Mouse (Mus musculus) kidney, postnatal 25 days (tissue): ENCODE measurements around the gene Pik3r2.

ENCODE experiments used
- DNase-seq, 2 experiments: peaks; one replicate each; pipeline ENCODE4 v3.0.0; 2021; ENCODE audit warnings: mixed read lengths in 2 of 2

Gene Pik3r2

GRCm38 (mm10) chr8:70756476-70757040, 20.0 kb downstream of the Pik3r2 start:
- DNase-seq: peak in 1 of 2 experiments; percentile 33

GRCm38 (mm10) chr8:70755661-70756475, 20.6 kb downstream of the Pik3r2 start:
- DNase-seq: peak in 1 of 2 experiments; percentile 38

GRCm38 (mm10) chr8:70754871-70755660, 21.4 kb downstream of the Pik3r2 start:
- peak; percentile 50 to 80 for DNase-seq

GRCm38 (mm10) chr8:70754043-70754870, 22.3 kb downstream of the Pik3r2 start, which contains the start of gene Rab3a:
Gene Rab3a (plus strand): TSS chr8:70754679.
- DNase-seq: peak; percentile 97 to 100

DNA sequence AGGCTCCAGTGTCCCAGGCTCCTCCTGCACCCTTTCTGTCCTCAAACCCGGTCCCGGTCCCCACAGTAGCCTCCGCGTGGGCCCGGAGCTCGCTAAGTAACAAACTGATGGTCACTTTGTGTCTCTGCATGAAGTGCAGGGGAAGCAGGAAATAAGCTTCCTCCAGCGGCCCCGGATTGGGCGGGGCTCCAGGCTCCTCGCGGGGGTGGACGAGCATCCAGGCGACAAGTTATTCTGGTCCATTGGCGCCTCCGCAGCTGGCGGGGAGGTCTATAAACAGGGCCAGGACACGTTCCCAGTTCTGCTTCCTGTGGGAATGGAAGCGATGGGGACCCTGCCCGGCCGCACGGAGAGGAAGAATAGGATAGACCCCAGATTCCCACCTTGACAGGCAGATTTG, 23.4 kb downstream of the Pik3r2 start:
- peak; percentile 87 to 95 for DNase-seq

GRCm38 (mm10) chr8:70752000-70752764, 24.3 kb downstream of the Pik3r2 start:
- DNase-seq: peak; percentile 89 to 95

DNA sequence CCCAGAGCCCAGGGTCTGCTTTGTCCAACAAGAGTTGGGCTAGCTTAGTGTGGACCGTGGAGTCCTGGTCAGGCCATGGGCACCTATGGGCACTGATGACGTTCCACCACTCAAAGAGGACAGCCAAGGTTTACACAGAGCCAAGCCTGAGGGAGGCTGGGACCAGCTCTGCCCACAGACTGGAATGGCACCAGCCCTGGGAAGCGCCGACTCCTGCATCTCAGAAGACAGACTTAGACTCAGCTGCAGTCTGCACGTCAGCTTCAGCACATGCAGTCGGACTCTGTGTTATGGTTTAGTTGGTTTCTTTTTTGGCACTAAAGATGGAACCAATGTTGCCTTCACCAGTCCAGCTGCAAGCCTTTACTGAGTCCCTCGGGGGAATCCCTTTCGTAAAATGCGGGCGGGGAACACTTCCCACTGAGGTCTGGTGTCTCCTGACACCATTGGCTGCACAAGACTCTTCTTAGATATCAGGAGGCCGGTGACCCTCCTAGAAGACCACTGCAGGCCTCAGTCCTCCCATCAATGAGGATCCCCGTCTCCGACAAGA, 26.3 kb downstream of the Pik3r2 start:
- DNase-seq: peak in 1 of 2 experiments; percentile 42

DNA sequence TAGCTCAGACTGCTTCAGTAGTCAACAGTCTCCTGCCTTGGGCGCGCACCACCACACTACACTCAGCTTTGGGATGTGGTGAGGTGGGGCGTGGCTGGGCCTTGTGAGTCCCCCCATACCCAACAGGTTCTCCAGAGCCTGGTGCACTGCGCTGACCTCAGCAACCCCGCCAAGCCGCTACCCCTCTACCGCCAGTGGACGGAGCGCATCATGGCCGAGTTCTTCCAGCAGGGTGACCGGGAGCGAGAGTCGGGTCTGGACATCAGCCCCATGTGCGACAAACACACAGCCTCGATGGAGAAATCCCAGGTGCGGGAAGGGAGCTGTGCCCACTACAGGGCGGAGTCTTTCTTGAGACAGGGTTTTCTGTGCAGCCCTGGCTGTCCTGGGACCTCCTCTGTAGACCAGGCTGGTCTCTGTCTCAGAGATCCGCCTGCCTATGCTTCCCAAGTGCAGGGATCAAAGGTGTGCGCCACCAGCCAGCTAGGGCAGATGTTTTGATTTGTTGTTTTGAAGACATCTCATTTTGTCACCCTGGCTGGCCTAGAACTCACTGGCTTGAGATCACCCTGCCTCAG, 27.3 kb downstream of the Pik3r2 start:
- DNase-seq: peak in 1 of 2 experiments; percentile 33

GRCm38 (mm10) chr8:70748246-70749096, 28.0 kb downstream of the Pik3r2 start:
- peak in 1 of 2 experiments; percentile 40 for DNase-seq

GRCm38 (mm10) chr8:70747211-70747890, 29.2 kb downstream of the Pik3r2 start:
- peak in 1 of 2 experiments; percentile 34 for DNase-seq

GRCm38 (mm10) chr8:70746676-70747075, 29.8 kb downstream of the Pik3r2 start:
- DNase-seq: peak in 1 of 2 experiments; percentile 36

GRCm38 (mm10) chr8:70745691-70746220, 30.8 kb downstream of the Pik3r2 start:
- DNase-seq: peak in 1 of 2 experiments; percentile 40

GRCm38 (mm10) chr8:70744806-70745205, 31.7 kb downstream of the Pik3r2 start:
- peak in 1 of 2 experiments; percentile 47 for DNase-seq

- peak; percentile 92 to 95 for DNase-seq
These were observed 32.6 kb downstream of the Pik3r2 start for GRCm38 (mm10) chr8:70743656-70744590.

GRCm38 (mm10) chr8:70742981-70743655, 33.4 kb downstream of the Pik3r2 start:
- peak in 1 of 2 experiments; percentile 67 for DNase-seq

- DNase-seq: peak in 1 of 2 experiments; percentile 35
These were observed 34.3 kb downstream of the Pik3r2 start for GRCm38 (mm10) chr8:70742176-70742575.

- peak in 1 of 2 experiments; percentile 22 for DNase-seq
These were observed 34.9 kb downstream of the Pik3r2 start for GRCm38 (mm10) chr8:70741661-70742060.
